Mouse (Mus musculus): ENCODE measurements around the gene Phf13.

DNA sequence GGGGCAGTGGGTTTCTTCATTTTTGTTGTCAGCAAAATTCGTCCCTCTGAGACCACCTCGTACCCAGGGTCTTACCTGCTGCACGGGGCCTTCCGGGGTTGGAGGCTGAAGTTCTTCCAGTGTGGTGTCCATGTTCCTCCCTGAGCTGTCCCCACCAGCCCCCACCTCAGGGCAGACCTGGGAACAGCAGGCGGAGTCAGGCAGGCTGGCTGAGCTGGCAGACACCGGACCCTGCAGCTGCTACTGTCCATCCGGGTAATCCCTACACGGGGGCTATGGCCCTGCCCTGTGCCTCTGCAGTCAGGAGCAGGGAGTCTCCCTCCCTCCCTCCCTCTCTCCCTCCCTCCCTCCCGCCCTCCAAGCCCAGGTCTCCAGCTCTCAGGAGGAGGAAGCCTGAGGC lies 12.5 kb downstream of the Phf13 start:
- TF ChIP-seq CTCF (IDR thresholded peaks at IDR 0.05; ENCODE audit: extremely low read depth, insufficient read length, insufficient replicate concordance, low read depth, low read length) (no peak), POLR2A (IDR thresholded peaks at IDR 0.05; ENCODE audit: low read depth, low read length) (no peak)
